Mouse (Mus musculus) intestine, embryonic 14.5 days (tissue): ENCODE measurements around the gene Nos1ap. TPM values are rescaled to one million over a fixed set of nuclear protein-coding genes. Genes with fewer than 3 reads are reported as not detected.

Experiments used
- ATAC-seq: fragments of 200-750 bp; cut with Nextera tagmentation; replicated peaks from 2 replicates; pipeline ENCODE4 v1.8.0; 2017; ENCODE audit warnings: low read depth, moderate number of reproducible peaks, moderate TSS enrichment, moderate library complexity; ENCODE audit not compliant: low FRiP score, low TSS enrichment
- DNase-seq: peaks from one replicate; pipeline ENCODE4 v3.0.0-alpha.2; 2018; ENCODE audit warnings: low spot score
- H3K27ac ChIP-seq: fragments of 300-500 bp; sonication (generic); 2 replicates; pipeline ENCODE4 v1.5.1; 2014; ENCODE audit warnings: low read depth, mild to moderate bottlenecking, control low read depth
- H3K27me3 ChIP-seq: fragments of 300-500 bp; sonication (generic); replicated peaks from 2 replicates; pipeline ENCODE4 v1.6.1; 2014; ENCODE audit warnings: low read length, control low read depth; ENCODE audit not compliant: control insufficient read depth, insufficient read depth
- H3K36me3 ChIP-seq: fragments of 300-500 bp; sonication (generic); 2 replicates; pipeline ENCODE4 v1.6.1; 2014; ENCODE audit warnings: low read length, control low read depth; ENCODE audit not compliant: control insufficient read depth, insufficient read depth
- H3K4me1 ChIP-seq: fragments of 300-500 bp; sonication (generic); replicated peaks from 2 replicates; pipeline ENCODE4 v1.6.1; 2014; ENCODE audit warnings: low read length, control low read depth, mixed read lengths; ENCODE audit not compliant: control insufficient read depth, insufficient read depth
- H3K4me2 ChIP-seq: fragments of 300-500 bp; sonication (generic); 2 replicates; pipeline ENCODE4 v1.6.1; 2014; ENCODE audit warnings: low read length
- H3K4me3 ChIP-seq: fragments of 300-500 bp; sonication (generic); 2 replicates; pipeline ENCODE4 v1.5.1; 2014; ENCODE audit warnings: low read depth, low read length, control low read depth, mixed read lengths
- H3K9ac ChIP-seq: fragments of 300-500 bp; sonication (generic); 2 replicates; pipeline ENCODE4 v1.6.1; 2014; ENCODE audit warnings: mild to moderate bottlenecking, low read length
- H3K9me3 ChIP-seq: fragments of 300-500 bp; sonication (generic); 2 replicates; pipeline ENCODE4 v1.6.1; 2016; ENCODE audit warnings: low read length, control low read depth; ENCODE audit not compliant: control insufficient read depth
- WGBS: fragments of 180-500 bp; shearing (Covaris S2); extraction: QIAGEN DNeasy Blood & Tissue Kit; methylation state at CpG from one replicate; pipeline ENCODE4 v1.1.7; 2014; 5-methylcytosine and 5-hydroxymethylcytosine counted together
- polyA plus RNA-seq: library from polyadenylated mRNA; unstranded; fragments of >200 nt; fragmentation: Nextera tagmentation; extraction: Ambion mirVana; gene quantifications from 2 replicates; pipeline ENCODE4 v1.2.1, GENCODE M21; 2014

The Nos1ap gene
- polyA plus RNA-seq, 1 experiment from 2014 or later = 12.1 TPM

DNA sequence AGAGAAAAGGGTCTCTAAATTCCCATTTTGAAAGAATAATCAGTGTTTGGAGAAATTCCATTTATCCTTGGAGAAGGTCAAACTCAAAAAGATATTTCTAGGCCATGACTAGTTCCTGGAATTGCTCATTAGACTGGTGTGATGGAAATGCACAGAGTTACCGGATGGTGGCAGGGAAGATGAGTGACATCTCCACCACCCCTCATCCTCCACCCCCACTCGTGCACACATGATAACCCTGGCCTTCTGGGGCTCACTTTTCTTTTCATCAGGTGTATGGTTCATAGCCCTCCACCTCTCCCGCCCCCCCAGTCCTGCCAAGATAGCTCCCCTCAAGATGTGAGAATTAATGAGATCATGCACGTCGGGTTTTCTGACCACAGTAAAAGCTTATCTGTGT, 296.4 kb downstream of the Nos1ap start:
- no peak for ATAC-seq
- Histone ChIP-seq H3K4me2 (no peak overlapping the region), H3K4me3 (no peak overlapping the region), H3K27me3 (no peaks in the 10 kb centered on the region), H3K9me3 (no peaks in the 10 kb centered on the region), H3K9ac (no peak overlapping the region), H3K4me1 (no peaks in the 10 kb centered on the region), H3K36me3 (no peaks in the 10 kb centered on the region), H3K27ac (no peak overlapping the region)
- WGBS = 74% methylated on average over 5 of the region's 5 CpGs
- DNase-seq = no peak

DNA sequence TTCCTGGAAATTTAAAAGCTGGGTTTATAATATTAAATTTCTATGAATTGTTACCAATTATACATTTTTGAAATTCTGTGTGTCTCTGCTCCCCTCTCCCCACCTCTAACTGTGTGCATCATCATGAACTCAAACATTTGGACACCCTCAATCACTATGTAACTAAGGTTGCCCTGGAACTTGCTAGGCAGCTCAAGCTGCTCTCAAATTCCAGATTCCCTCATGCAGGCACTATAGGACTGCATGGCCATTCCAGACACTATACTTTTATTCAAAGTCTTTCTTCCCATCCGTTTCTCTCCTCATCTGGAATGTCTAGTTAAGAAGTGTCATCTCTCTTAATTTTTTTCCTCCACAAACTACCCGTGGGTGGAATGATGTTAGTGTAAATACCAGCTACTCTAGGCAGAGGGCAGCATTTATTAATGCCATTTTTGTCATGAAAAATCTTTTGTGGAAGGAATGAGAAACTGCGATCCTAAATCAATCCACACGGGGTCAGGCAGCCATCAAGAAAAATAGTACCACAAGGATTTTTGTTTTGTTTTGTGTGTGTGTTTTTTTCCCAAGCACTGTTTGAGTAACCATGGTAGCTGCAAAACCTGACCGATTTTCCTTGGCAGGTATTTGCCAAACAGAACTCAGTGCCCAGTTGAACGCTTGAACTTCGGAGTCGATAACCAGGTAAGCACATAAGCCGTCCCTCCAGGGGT, 297.3 kb downstream of the Nos1ap start:
- no peaks in the 10 kb centered on the region for H3K9me3 ChIP-seq
- H3K27me3 ChIP-seq = no peaks in the 10 kb centered on the region
- WGBS = 38% methylated on average over 9 of the region's 9 CpGs
- H3K4me1 ChIP-seq = no peaks in the 10 kb centered on the region
- H3K27ac ChIP-seq = no peak overlapping the region
- H3K36me3 ChIP-seq = no peaks in the 10 kb centered on the region
- H3K4me3 ChIP-seq = no peak overlapping the region
- ATAC-seq = no peak
- H3K4me2 ChIP-seq = no peak overlapping the region; the same call in 1 of the 2 replicates
- H3K9ac ChIP-seq = no peak overlapping the region
- peak; percentile 62 for DNase-seq

DNA sequence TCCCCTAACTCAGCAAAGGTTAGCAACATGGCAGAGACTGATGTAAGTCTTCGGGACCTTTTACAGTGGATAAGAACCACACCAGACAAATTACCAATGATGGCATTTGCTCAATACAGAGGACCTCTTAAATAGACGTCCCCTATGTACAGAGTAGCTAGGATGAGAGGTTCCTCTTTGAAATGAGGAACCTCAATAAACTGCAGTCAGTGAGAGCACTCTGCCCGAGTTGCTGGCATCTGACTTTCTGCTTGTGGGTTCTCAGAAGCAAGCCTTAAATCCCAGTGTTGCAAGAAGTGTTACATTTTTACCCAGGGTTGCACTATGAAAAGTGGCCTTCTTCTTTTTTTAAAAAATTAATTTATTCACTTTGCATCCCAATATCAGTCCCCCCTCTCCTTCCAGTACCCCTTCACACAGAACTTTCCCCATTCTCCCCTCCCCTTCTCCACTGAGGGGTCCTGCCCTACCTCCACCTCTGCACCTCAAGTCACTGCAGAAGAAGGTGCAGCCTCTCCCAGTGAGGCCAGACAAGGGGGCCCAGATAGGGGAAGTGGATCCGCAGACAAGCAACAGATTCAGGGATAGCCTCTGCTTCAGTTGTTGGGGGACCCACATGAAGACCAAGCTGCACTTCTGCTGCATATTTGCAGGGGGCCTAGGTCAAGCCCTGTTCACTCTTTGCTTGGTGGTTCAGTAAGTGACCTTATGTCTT, 307.1 kb downstream of the Nos1ap start:
- Histone ChIP-seq H3K36me3 (no peaks in the 10 kb centered on the region), H3K4me2 (no peak overlapping the region), H3K4me3 (no peak overlapping the region), H3K27me3 (no peaks in the 10 kb centered on the region), H3K27ac (no peak overlapping the region), H3K9me3 (no peaks in the 10 kb centered on the region), H3K4me1 (no peaks in the 10 kb centered on the region), H3K9ac (no peak overlapping the region)
- WGBS = 70% methylated on average over 4 of the region's 4 CpGs
- DNase-seq (no peak), ATAC-seq (no peak)

GRCm38 (mm10) chr1:170277016-170277415, 312.6 kb downstream of the Nos1ap start, which contains the start of gene Sh2d1b1:
Sh2d1b1 (plus strand) TSS chr1:170277320.
- H3K9ac ChIP-seq = no peak within 1 kb of the TSS
- no peak for ATAC-seq
- H3K36me3 ChIP-seq = no peaks in the 10 kb centered on the region
- H3K4me3 ChIP-seq = no peak within 1 kb of the TSS
- no peak for DNase-seq
- WGBS = 71% methylated on average over 2 of the region's 3 CpGs
- H3K9me3 ChIP-seq = no peaks in the 10 kb centered on the region
- H3K4me2 ChIP-seq = no peak within 1 kb of the TSS
- H3K27me3 ChIP-seq = no peaks in the 10 kb centered on the region
- H3K27ac ChIP-seq = no peak within 1 kb of the TSS
- H3K4me1 ChIP-seq = no peaks in the 10 kb centered on the region

- Histone ChIP-seq H3K4me3 (no peak overlapping the region), H3K27ac (no peak overlapping the region), H3K9ac (no peak overlapping the region), H3K4me1 (no peaks in the 10 kb centered on the region), H3K36me3 (no peaks in the 10 kb centered on the region), H3K9me3 (no peaks in the 10 kb centered on the region), H3K27me3 (no peaks in the 10 kb centered on the region), H3K4me2 (no peak overlapping the region)
- ATAC-seq (no peak), DNase-seq (no peak)
These were observed 316.4 kb downstream of the Nos1ap start for GRCm38 (mm10) chr1:170273252-170273651.

GRCm38 (mm10) chr1:170270696-170271095, 319.0 kb downstream of the Nos1ap start:
- H3K27me3 ChIP-seq = no peaks in the 10 kb centered on the region
- no peak overlapping the region for H3K9ac ChIP-seq
- 84% methylated on average over 4 of the region's 4 CpGs for WGBS
- no peak for DNase-seq
- no peaks in the 10 kb centered on the region for H3K36me3 ChIP-seq
- H3K4me2 ChIP-seq = no peak overlapping the region
- H3K4me3 ChIP-seq = no peak overlapping the region
- ATAC-seq = no peak
- no peak overlapping the region for H3K27ac ChIP-seq
- H3K4me1 ChIP-seq = no peaks in the 10 kb centered on the region
- peaks cover 12% of the 10 kb centered on the region; the same call in 1 of the 2 replicates for H3K9me3 ChIP-seq

GRCm38 (mm10) chr1:170270281-170270680, 319.4 kb downstream of the Nos1ap start:
- DNase-seq = no peak
- 84% methylated on average over 6 of the region's 6 CpGs for WGBS
- Histone ChIP-seq H3K9me3 (peaks cover 12% of the 10 kb centered on the region; the same call in 1 of the 2 replicates), H3K27ac (no peak overlapping the region), H3K4me3 (no peak overlapping the region), H3K36me3 (no peaks in the 10 kb centered on the region), H3K4me2 (no peak overlapping the region), H3K27me3 (no peaks in the 10 kb centered on the region), H3K4me1 (no peaks in the 10 kb centered on the region), H3K9ac (no peak overlapping the region)
- no peak for ATAC-seq

GRCm38 (mm10) chr1:170255560-170255910, 334.1 kb downstream of the Nos1ap start:
- Histone ChIP-seq H3K4me3 (peak overlapping the region; percentile 65), H3K9ac (peak overlapping the region; percentile 76), H3K9me3 (no peaks in the 10 kb centered on the region), H3K36me3 (no peaks in the 10 kb centered on the region), H3K27ac (0 out of 2 replicates have a peak overlapping the region, but pooled peaks have one; percentile 43), H3K4me2 (peak overlapping the region; percentile 63), H3K27me3 (no peaks in the 10 kb centered on the region), H3K4me1 (no peaks in the 10 kb centered on the region)
- ATAC-seq (peak; percentile 98), DNase-seq (peak; percentile 89)
- WGBS = 5% methylated on average over 32 of the region's 32 CpGs
